Mouse (Mus musculus): ENCODE measurements around the gene Gm28305. TPM values are rescaled to one million over a fixed set of nuclear protein-coding genes. Genes with fewer than 3 reads are reported as not detected.

Gene Gm28305
- not detected in 2 replicates for polyA plus RNA-seq (2012; ENCODE audit: insufficient read depth, low replicate concordance)

DNA sequence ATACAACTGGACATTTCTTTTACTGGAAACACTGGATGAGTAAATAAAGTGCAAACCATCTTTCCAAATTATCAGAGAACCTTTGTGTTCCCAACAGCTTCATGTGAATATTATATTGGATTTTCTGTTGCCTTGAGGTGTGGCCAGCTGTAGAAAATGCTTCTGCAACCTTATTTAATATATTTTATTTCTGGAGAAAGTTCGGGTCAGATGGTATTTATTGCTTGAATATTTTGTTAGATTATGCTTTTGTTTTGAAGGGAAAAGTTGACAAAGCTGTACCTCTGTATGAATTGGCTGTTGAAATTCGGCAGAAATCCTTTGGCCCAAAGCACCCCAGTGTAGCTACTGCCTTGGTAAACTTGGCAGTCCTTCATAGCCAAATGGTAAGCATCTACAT, at the start of gene Gm28305:
TSS of gene Gm28305 (plus strand) at position 301 of the 400 bp plus-strand sequence.
- H3K4me1 ChIP-seq: peaks cover 13% of the 10 kb centered on the region
- H3K9me3 ChIP-seq: no peaks in the 10 kb centered on the region
- H3K4me3 ChIP-seq (replicated peaks): no peak within 1 kb of the TSS
- H3K36me3 ChIP-seq (replicated peaks; ENCODE audit: low read length): peaks cover 18% of the 10 kb centered on the region
- H3K27me3 ChIP-seq (replicated peaks): no peaks in the 10 kb centered on the region
- TF ChIP-seq FLI1 (IDR thresholded peaks at IDR 0.05; ENCODE audit: low read length): no peak
- TF ChIP-seq GATA1 (IDR thresholded peaks at IDR 0.05; ENCODE audit: borderline replicate concordance, low read length): no peak

DNA sequence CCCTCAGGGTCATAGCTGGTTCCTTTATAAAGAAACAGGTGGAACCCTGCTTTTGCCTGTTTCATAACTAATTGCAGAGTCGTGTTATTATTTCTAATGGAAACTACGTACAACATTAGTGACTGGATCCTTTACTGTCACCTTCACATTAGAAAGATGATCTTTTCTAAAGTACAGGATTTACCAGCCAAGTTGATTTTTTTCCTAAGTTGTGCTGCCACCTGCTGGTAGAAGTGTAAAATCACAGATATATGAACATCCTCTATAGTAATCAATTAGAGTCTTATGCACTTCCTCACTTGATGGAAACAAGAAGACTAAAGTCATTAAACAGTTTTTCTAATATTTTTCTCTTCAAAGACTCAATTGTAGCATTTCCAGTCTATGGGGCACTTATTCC, 44.0 kb upstream of the Gm28305 start:
- Histone ChIP-seq H3K4me1 (peaks cover 10% of the 10 kb centered on the region), H3K9me3 (no peaks in the 10 kb centered on the region), H3K27me3 (replicated peaks) (peaks cover 30% of the 10 kb centered on the region), H3K4me3 (replicated peaks) (no peak overlapping the region), H3K36me3 (replicated peaks; ENCODE audit: low read length) (no peaks in the 10 kb centered on the region)
- no peak for TF ChIP-seq FLI1 (IDR thresholded peaks at IDR 0.05; ENCODE audit: low read length)
- TF ChIP-seq GATA1 (IDR thresholded peaks at IDR 0.05; ENCODE audit: borderline replicate concordance, low read length): no peak

DNA sequence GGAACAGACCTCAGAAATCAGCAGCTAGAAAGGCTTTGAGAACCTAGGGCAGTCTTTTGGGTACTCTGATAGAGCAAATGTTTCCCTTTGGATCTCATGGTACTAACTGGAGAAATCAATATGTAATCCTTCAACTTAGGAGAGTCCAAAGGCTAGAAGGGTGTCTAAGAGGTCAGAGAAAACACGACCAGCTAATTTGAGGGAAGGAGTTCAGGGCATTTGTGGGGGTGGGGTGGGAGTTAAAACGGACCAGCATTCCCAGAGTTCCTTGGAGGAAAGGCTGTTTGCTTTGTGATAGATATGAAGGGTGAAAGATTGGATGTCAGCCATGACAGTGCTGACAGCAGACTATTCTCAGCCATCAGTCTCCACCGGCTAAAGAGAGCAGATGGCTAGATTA, 39.9 kb upstream of the Gm28305 start:
- Histone ChIP-seq H3K27me3 (replicated peaks) (peaks cover 19% of the 10 kb centered on the region), H3K4me3 (replicated peaks) (no peak overlapping the region), H3K9me3 (no peaks in the 10 kb centered on the region), H3K36me3 (replicated peaks; ENCODE audit: low read length) (no peaks in the 10 kb centered on the region), H3K4me1 (peaks cover 32% of the 10 kb centered on the region)
- TF ChIP-seq GATA1 (IDR thresholded peaks at IDR 0.05; ENCODE audit: borderline replicate concordance, low read length): no peak
- no peak for TF ChIP-seq FLI1 (IDR thresholded peaks at IDR 0.05; ENCODE audit: low read length)

DNA sequence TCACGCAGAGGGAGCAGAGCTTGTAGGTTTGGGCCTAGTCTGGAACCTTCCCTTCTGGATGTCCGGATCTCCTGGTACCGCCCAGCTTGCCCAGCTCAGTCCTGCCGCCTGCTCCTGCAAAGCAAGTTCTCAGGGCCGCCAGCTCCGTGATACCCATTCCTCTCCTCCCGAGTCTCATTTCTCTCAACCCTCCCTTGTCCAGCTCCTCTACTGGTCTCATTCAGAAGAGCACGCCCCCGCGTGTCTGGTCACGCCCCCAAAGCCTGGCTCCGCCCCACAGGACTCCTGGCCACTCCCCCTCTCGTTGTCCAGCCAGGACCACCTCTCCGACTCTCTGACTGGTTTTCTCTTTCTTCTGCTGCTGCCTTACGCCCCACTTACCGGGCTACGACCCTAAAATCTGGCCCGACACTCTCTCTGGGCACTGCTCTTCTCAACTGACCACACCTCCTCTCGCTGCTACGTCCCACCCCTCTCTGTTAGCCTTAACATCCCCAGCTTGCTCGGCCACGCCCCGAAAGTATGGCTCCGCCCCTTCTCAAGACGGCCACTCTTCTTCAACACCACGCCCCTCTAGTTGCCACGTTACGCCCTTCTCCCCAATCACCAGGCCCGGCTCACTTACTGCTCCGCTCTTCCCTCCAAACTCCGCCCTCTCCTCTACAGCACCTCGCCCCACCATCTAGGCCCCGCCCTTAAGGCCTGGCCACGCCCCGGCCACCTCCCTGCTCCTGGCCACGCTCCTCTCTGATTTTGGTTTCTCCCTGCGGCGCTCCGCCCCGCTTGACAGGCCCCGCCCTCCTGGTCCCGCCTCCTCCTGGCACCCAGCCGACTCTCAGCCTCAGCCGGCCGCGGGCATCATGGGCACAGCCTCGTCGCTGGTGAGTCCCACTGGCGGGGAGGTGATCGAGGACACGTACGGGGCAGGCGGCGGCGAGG, 38.3 kb upstream of the Gm28305 start, which contains the start of gene Nphp3:
TSS of gene Nphp3 (plus strand) at position 624 of the 939 bp plus-strand sequence.
- H3K27me3 ChIP-seq (replicated peaks): peaks cover 20% of the 10 kb centered on the region
- H3K4me1 ChIP-seq: peaks cover 32% of the 10 kb centered on the region
- no peaks in the 10 kb centered on the region for H3K36me3 ChIP-seq (replicated peaks; ENCODE audit: low read length)
- H3K9me3 ChIP-seq: no peaks in the 10 kb centered on the region
- H3K4me3 ChIP-seq (replicated peaks): peak within 1 kb of the TSS; percentile 95
- TF ChIP-seq GATA1 (IDR thresholded peaks at IDR 0.05; ENCODE audit: borderline replicate concordance, low read length) (no peak), FLI1 (IDR thresholded peaks at IDR 0.05; ENCODE audit: low read length) (no peak)

DNA sequence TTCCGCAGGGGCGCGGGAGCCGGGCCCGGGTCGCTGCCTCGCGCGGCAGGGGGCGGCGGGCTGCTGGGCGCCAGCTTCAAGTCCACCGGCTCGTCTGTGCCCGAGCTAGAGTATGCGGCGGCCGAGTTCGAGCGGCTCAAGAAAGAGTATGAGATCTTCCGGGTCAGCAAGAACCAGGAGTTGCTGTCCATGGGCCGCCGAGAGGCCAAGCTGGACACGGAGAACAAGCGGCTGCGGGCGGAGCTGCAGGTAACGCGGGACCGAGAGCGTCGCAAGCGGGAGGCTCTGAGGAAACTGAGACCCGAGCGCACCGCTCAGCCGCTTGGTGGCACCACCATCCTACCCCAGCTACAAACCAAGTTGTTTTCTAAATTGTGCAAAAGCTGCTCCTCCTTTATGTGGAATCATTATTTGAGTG, 37.5 kb upstream of the Gm28305 start:
- Histone ChIP-seq H3K36me3 (replicated peaks; ENCODE audit: low read length) (no peaks in the 10 kb centered on the region), H3K4me1 (peaks cover 32% of the 10 kb centered on the region), H3K4me3 (replicated peaks) (peak overlapping the region; percentile 95), H3K27me3 (replicated peaks) (peaks cover 20% of the 10 kb centered on the region), H3K9me3 (no peaks in the 10 kb centered on the region)
- TF ChIP-seq GATA1 (IDR thresholded peaks at IDR 0.05; ENCODE audit: borderline replicate concordance, low read length): no peak
- no peak for TF ChIP-seq FLI1 (IDR thresholded peaks at IDR 0.05; ENCODE audit: low read length)

DNA sequence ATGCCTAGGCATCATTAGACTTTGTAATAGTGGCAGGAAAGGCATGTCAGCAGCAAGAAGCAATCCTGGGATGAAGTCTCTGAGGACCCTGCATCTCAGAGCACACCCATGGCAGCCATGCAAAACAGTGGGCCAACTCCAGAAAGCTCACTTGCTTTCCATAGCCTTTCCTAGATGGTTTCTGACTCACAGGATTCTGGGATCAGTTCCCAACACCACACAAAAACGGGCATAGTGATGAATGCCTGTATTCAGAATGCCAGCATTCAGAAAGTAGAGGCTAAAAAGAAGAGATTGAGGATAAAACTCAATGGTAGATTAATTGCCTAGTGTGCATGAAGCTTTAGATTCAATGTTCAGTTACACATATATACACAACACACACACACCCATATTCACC, 25.9 kb upstream of the Gm28305 start:
- Histone ChIP-seq H3K4me1 (no peaks in the 10 kb centered on the region), H3K9me3 (no peaks in the 10 kb centered on the region), H3K4me3 (replicated peaks) (no peak overlapping the region), H3K27me3 (replicated peaks) (no peaks in the 10 kb centered on the region), H3K36me3 (replicated peaks; ENCODE audit: low read length) (peaks cover 10% of the 10 kb centered on the region)
- TF ChIP-seq GATA1 (IDR thresholded peaks at IDR 0.05; ENCODE audit: borderline replicate concordance, low read length): no peak
- no peak for TF ChIP-seq FLI1 (IDR thresholded peaks at IDR 0.05; ENCODE audit: low read length)

DNA sequence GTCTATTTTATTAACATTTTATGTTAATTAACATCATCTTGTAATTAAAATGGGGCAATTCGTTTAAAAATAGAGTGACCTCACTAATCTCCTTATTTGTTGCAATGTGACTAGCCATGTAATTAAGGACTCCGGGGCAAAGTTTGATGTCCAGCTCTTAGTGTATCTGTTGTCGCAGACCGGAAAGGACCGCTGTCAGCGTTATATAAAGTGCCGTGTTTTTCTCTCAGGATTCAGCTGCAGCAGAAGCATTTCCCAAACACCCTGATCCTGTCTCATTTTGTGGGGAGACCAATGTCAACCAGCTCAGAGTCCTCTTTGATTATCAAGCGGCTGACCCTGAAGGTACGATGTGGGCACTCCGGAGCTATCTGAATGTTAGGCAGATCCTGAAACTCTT, 19.4 kb upstream of the Gm28305 start:
- no peak for TF ChIP-seq FLI1 (IDR thresholded peaks at IDR 0.05; ENCODE audit: low read length)
- no peak for TF ChIP-seq GATA1 (IDR thresholded peaks at IDR 0.05; ENCODE audit: borderline replicate concordance, low read length)
- no peaks in the 10 kb centered on the region for H3K9me3 ChIP-seq
- no peaks in the 10 kb centered on the region for H3K4me1 ChIP-seq
- no peaks in the 10 kb centered on the region for H3K27me3 ChIP-seq (replicated peaks)
- peaks cover 13% of the 10 kb centered on the region for H3K36me3 ChIP-seq (replicated peaks; ENCODE audit: low read length)
- no peak overlapping the region for H3K4me3 ChIP-seq (replicated peaks)

DNA sequence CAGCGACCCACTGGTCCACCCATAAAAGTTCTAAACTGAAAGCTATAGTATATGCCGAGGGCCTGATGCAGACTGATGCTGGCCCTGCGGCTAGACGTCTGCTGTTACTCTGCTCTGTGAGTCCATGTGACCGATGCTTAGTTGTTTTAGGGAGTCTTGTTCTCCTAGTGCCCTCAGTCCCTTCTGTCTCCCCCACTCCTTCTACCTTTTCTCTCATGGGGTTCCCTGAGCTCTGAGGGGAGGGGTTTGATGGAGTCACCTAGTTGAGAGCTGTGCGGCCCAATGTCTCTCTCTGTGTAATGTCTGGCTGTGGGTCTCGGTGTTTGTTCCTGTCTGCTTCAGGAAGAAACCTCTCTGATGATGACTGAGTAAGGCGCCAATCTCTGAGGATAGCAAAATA, 13.3 kb upstream of the Gm28305 start:
- no peaks in the 10 kb centered on the region for H3K27me3 ChIP-seq (replicated peaks)
- peaks cover 6% of the 10 kb centered on the region for H3K36me3 ChIP-seq (replicated peaks; ENCODE audit: low read length)
- TF ChIP-seq GATA1 (IDR thresholded peaks at IDR 0.05; ENCODE audit: borderline replicate concordance, low read length) (no peak), FLI1 (IDR thresholded peaks at IDR 0.05; ENCODE audit: low read length) (no peak)
- peaks cover 9% of the 10 kb centered on the region; the same call in 1 of the 2 replicates for H3K9me3 ChIP-seq
- H3K4me3 ChIP-seq (replicated peaks): no peak overlapping the region
- no peaks in the 10 kb centered on the region for H3K4me1 ChIP-seq

DNA sequence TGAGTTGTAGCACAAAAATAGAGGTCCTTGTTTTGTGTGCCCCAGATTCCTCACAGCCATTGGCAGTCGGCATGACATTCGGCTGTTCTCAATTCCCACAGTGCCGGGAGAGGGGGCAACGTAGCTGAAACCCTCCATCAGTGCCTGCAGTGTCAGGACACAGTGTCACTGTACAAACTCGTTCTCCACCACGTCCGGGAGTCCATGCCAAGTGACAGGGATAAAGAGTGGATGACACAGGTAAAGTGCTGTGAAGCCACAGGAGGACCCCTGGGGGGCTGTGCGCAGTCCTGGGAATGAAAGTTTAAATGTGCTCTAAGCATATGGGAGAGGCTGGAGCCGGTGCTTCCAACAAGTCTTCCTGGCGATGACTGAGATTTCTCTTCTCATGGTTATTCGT, 10.6 kb upstream of the Gm28305 start:
- H3K9me3 ChIP-seq: peaks cover 9% of the 10 kb centered on the region; the same call in 1 of the 2 replicates
- H3K4me1 ChIP-seq: no peaks in the 10 kb centered on the region
- peaks cover 6% of the 10 kb centered on the region for H3K36me3 ChIP-seq (replicated peaks; ENCODE audit: low read length)
- no peak for TF ChIP-seq GATA1 (IDR thresholded peaks at IDR 0.05; ENCODE audit: borderline replicate concordance, low read length)
- TF ChIP-seq FLI1 (IDR thresholded peaks at IDR 0.05; ENCODE audit: low read length): no peak
- peak overlapping the region; percentile 5 for H3K4me3 ChIP-seq (replicated peaks)
- H3K27me3 ChIP-seq (replicated peaks): no peaks in the 10 kb centered on the region

DNA sequence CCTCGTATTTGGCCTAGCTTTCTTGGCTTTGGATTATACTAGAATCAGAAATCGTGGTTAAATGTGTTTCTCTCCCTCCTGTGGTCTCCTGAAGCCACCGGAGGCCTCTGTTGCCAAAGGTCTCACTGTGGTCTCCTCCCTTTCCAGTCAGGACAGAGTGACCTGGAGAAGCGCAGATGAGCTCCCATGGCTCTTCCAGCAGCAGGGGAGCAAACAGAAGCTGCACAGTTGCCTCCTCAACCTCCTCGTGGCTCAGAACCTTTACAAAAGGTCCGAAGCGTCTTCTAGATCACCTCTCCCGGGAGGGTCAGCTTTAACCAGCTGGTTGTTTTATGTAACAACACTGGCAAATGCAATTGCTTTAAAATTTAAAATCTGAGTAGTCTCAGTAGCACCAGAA, 6.2 kb upstream of the Gm28305 start:
- Histone ChIP-seq H3K9me3 (no peaks in the 10 kb centered on the region), H3K27me3 (replicated peaks) (no peaks in the 10 kb centered on the region)
- no peak for TF ChIP-seq FLI1 (IDR thresholded peaks at IDR 0.05; ENCODE audit: low read length)
- no peak for TF ChIP-seq GATA1 (IDR thresholded peaks at IDR 0.05; ENCODE audit: borderline replicate concordance, low read length)

More for the DNA sequence above, 6.2 kb upstream of the Gm28305 start:
- peaks cover 12% of the 10 kb centered on the region for H3K36me3 ChIP-seq (replicated peaks; ENCODE audit: low read length)
- H3K4me3 ChIP-seq (replicated peaks): no peak overlapping the region
- peaks cover 11% of the 10 kb centered on the region for H3K4me1 ChIP-seq
